Mouse (Mus musculus): Measurements from ENCODE around the gene Wtap. TPM values are rescaled to one million over a fixed set of nuclear protein-coding genes. Genes with fewer than 3 reads are reported as not detected.
"Not testable (repeated sequence)": the region's sequence is repeated elsewhere in the genome, so short reads cannot be mapped to it uniquely, and the experiment has no call there.

The Wtap gene
- total RNA-seq, 2 experiments from 2014 or later, result 51.6 to 56.7 TPM

DNA sequence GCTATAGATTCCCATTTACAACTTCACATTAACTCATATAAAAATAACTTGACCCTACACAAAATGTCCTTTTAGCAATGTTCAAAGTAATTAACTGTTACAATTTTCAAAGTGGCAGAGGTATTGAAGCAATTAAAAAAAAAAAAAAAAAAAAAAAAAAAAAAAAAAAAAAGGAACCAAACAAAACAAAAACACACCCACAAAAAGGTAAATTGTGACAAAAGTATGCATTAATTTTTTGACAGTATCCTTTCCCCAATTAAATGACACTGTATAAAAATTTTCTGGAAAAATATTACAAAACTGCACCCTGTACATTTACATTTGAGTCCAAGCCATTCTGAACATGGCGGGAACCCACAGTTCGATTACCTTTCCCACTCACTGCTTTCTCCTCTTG is 26.8 kb downstream of the Wtap start:
- DNase-seq (ENCODE audit: extremely low spot score in 1 of 2, low spot score in 1 of 2), result no peak

- no peak for DNase-seq (ENCODE audit: extremely low spot score in 1 of 2, low spot score in 1 of 2)
These were observed 30.5 kb downstream of the Wtap start for GRCm38 (mm10) chr17:12963476-12963875.

GRCm38 (mm10) chr17:12960331-12960873 is 33.6 kb downstream of the Wtap start, which contains the start of gene Acat2:
Gene Acat2 (minus strand): TSS chr17:12960747.
- peak; percentile 82 to 94 for DNase-seq (ENCODE audit: extremely low spot score in 1 of 2, low spot score in 1 of 2)

- not testable (repeated sequence) for DNase-seq (ENCODE audit: extremely low spot score in 1 of 2, low spot score in 1 of 2)
These were observed 34.6 kb downstream of the Wtap start for GRCm38 (mm10) chr17:12959377-12959776.

GRCm38 (mm10) chr17:12956664-12957063 is 37.3 kb downstream of the Wtap start:
- no peak for DNase-seq (ENCODE audit: extremely low spot score in 1 of 2, low spot score in 1 of 2)

DNA sequence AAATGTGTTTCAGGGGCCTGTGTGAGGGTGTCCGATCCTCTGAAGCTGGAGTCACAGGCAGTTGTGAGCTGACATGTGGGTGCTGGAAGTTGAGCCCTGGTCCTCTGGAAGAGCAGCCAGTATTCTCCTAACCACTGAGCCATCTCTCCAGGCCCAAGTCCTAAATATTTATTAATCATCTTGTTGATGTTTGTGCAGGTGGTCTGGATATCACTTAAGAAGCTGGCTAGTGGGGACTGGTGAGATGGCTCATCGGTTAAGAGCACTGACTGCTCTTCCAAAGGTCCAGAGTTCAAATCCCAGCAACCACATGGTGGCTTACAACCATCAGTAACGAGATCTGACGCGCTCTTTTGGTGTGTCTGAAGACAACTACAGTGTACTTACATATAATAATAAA is 44.3 kb downstream of the Wtap start:
- no peak for DNase-seq (ENCODE audit: extremely low spot score in 1 of 2, low spot score in 1 of 2)

DNA sequence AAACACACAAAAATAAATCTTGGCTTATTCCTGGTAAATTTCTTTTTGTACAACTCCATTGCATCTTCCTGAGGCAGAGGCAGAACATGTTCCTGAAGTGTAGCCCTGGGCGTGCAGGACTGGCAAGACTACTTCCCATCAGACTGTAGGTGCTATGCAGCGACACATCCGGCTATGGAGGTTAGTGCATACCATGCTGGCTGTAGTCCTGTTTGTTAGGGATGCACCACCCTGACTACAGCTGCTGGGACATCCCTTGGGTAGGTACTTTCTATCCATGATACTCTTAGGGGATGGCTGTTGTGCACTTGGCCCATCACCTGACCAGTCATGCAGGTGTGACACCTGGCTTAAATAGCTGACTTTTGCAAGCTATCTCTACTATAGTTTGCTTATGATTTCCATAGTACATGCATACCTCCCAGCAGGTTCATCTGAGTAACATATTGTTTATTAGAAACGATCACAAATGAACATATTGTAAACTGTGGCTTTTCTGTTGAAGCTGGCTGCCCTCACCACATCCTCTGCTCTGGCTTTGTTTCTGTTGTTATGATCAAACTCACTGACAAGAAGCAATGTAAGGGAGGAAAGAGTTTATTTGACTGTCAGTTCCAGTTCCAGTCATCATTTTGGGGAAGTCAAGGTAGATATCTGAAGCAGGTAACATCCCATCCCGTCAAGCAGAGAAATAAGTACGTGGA is 51.4 kb downstream of the Wtap start:
- no peak for DNase-seq (ENCODE audit: extremely low spot score in 1 of 2, low spot score in 1 of 2)

- DNase-seq (ENCODE audit: extremely low spot score in 1 of 2, low spot score in 1 of 2), result no peak
These were observed 52.3 kb downstream of the Wtap start for GRCm38 (mm10) chr17:12941543-12942260.

- no peak for DNase-seq (ENCODE audit: extremely low spot score in 1 of 2, low spot score in 1 of 2)
These were observed 53.7 kb downstream of the Wtap start, which contains the start of gene Acat3 for GRCm38 (mm10) chr17:12940151-12940805. Gene Acat3 (minus strand): TSS chr17:12940600.

- not testable (repeated sequence) for DNase-seq (ENCODE audit: extremely low spot score in 1 of 2, low spot score in 1 of 2)
These were observed 54.4 kb downstream of the Wtap start for GRCm38 (mm10) chr17:12939377-12940148.

DNA sequence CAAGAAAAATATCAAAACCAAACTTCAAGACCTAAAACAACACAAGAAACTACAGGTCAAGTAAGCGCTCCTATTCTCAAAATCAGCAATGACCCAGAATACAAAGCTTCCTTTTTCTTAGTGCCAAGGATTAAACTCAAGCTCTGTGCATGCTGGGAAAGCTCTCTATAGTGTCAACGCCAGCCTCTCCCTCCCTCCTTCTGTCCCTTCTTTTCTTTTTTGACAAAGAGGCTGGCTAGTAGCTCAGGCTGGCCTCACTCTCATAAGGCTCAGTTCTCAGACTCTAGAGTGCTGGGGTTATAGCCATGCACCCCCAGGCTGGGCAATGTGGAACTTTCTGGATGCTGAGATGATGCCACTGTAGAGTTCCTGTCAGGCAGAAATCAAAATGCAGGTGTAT is 55.9 kb downstream of the Wtap start:
- DNase-seq (ENCODE audit: extremely low spot score in 1 of 2, low spot score in 1 of 2), result no peak

DNA sequence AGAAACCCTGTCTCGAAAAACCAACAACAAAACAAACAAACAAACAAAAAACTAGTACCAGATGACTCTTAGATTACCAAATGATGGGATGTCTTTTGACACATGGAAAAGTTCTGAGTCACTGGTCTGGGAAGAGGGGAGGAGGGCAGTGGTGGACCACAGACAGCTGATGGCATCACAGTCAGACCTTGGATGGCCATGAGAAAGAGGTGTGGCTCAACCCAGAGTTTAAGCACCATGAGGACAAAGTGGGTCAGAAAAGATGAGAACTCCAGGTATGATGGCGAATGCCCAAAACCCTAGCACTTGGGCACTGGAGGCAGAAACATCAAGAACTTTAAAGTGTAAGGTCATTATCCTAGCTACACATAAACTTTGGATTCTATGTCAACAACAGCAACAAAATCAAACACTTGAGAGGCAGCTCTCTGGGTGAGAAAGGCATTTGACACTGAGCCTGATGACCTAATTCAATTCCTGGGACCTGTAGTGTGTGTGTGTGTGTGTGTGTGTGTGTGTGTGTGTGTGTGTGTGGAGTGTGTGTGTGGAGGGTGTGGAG is 56.5 kb downstream of the Wtap start:
- no peak for DNase-seq (ENCODE audit: extremely low spot score in 1 of 2, low spot score in 1 of 2)

- no peak for DNase-seq (ENCODE audit: extremely low spot score in 1 of 2, low spot score in 1 of 2)
These were observed 58.2 kb downstream of the Wtap start for GRCm38 (mm10) chr17:12935719-12936118.

DNA sequence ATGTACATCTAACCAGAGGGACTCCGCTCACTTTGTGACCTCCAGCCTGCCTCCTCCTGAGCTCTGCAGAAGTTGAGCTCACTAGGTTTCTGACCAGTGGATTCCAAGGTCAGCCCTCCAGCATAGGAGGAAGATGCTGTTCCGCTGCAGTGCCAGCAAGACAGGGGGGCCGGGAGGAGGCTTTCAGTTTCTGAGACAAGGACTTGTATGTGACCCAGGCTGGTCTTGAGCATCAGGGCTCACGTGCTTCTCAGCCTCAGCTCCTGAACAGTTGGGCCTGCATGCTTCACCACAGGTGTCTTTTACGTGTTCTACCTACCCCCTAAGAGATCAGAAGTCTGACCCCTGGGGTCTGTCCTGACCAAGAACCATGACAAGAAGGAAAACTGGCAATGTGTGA is 62.4 kb downstream of the Wtap start:
- not testable (repeated sequence) for DNase-seq (ENCODE audit: extremely low spot score in 1 of 2, low spot score in 1 of 2)

GRCm38 (mm10) chr17:12925703-12926180 is 68.2 kb downstream of the Wtap start:
- DNase-seq (ENCODE audit: extremely low spot score in 1 of 2, low spot score in 1 of 2), result no peak

GRCm38 (mm10) chr17:12925001-12925400 is 69.0 kb downstream of the Wtap start:
- DNase-seq (ENCODE audit: extremely low spot score in 1 of 2, low spot score in 1 of 2), result no peak

DNA sequence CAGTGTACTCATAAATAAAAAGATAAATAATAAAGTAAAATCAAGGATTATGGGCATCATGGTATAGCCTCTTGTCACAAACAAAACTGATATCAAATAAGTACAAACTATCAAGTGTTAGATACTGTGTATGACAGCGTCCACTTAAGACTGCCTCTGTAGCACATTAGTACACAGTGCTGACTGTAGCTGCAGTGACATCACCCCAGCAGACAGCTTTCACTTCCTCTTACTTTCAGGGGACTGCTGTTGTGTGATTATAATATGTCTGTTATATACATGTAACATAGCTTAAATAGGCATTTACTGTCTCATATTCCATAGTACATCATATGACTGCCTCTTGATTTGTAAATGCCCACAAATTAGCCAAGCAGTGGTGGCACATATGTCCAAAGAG is 72.9 kb downstream of the Wtap start:
- no peak for DNase-seq (ENCODE audit: extremely low spot score in 1 of 2, low spot score in 1 of 2)
